Mouse (Mus musculus) erythroblast, embryonic 14.5 days (primary cell): ENCODE measurements around the gene Itgb8. TPM values are rescaled to one million over a fixed set of nuclear protein-coding genes. Genes with fewer than 3 reads are reported as not detected.

Source experiments
- H3K27me3 ChIP-seq: 2 replicates; pipeline ENCODE4 v1.6.1; 2012; ENCODE audit warnings: inconsistent platforms; ENCODE audit not compliant: control insufficient read depth
- H3K36me3 ChIP-seq: 2 replicates; pipeline ENCODE4 v1.6.1; 2012; ENCODE audit warnings: mild to moderate bottlenecking, inconsistent platforms; ENCODE audit not compliant: control insufficient read depth
- H3K4me1 ChIP-seq: 2 replicates; pipeline ENCODE4 v1.6.1; 2012; ENCODE audit warnings: inconsistent platforms; ENCODE audit not compliant: control insufficient read depth
- H3K4me3 ChIP-seq: replicated peaks from 2 replicates; pipeline ENCODE3; 2012; ENCODE audit warnings: moderate library complexity, mild to moderate bottlenecking, inconsistent platforms
- H3K9me3 ChIP-seq: 2 replicates; pipeline ENCODE4 v1.6.1; 2012; ENCODE audit warnings: low read length, inconsistent platforms, mixed read lengths; ENCODE audit not compliant: control insufficient read depth
- GATA1 ChIP-seq: IDR thresholded peaks from 2 replicates; pipeline ENCODE4 v1.6.1; 2012; ENCODE audit warnings: low read length, inconsistent platforms, mixed read lengths
- TAL1 ChIP-seq: IDR thresholded peaks from 3 replicates; pipeline ENCODE4 v1.6.1; 2012; ENCODE audit warnings: low read length, inconsistent platforms, mixed read lengths
- polyA plus RNA-seq: library from polyadenylated mRNA; stranded (reverse); fragments of >175 nt; gene quantifications from 2 replicates; pipeline ENCODE4 v1.2.3, GENCODE M21; 2012

Itgb8 gene
- polyA plus RNA-seq, 1 experiment = not detected

DNA sequence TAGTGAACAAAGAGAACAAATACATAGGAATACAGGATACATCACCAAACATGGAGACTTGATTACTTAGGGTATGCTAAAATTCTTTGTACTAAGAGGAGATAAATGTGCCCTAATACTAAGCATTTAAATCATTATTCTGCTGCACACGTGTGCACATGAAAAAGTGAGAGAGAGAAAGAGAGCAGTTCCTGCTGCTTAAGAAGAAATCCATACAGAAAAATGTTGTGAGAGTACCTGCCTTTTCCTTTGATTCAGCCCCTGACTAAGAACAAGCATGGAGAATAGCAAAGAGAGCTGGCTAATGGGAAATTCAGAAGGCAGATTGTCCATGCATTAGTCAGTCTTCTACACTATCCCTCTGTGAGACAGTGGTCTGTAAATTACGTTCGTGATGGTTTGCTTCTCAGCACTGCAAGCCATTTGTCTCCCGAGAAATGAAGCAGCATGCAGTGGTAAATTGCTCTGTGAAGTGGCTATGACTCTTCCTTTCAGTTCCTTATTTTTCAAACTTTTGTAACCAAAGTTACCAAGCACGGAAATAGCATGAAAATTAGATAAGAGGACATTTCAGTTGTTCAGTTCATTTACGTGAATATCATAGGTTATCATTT is 125.0 kb downstream of the Itgb8 start:
- Histone ChIP-seq H3K4me1 (no peaks in the 10 kb centered on the region), H3K27me3 (no peaks in the 10 kb centered on the region), H3K4me3 (no peak overlapping the region), H3K36me3 (no peaks in the 10 kb centered on the region), H3K9me3 (no peaks in the 10 kb centered on the region)
- TF ChIP-seq TAL1 = no peak
- no peak for TF ChIP-seq GATA1

DNA sequence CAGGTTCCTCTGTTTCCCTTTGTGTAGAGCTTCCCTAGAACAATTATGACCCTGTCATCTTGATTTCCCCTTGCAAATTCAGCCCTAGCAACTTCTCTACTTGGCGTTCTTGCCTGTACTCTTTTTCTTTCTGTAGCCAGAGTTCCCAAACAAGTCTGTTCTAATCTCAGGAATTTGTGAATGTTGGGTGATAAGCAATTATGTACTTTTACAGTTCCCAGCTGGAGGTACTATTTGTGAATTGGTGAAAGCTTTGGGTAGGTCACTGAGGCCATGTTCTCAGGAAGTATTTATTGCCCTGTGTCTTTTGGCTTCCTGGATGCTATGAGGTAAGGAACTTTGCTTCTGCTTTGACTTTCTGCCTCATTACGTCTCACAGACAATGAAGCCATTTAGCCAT is 128.5 kb downstream of the Itgb8 start:
- H3K9me3 ChIP-seq = no peaks in the 10 kb centered on the region
- H3K4me3 ChIP-seq = no peak overlapping the region
- no peaks in the 10 kb centered on the region for H3K27me3 ChIP-seq
- no peaks in the 10 kb centered on the region for H3K36me3 ChIP-seq
- TF ChIP-seq GATA1 (no peak), TAL1 (no peak)
- no peaks in the 10 kb centered on the region for H3K4me1 ChIP-seq

Other genes with a start within 250 kb of the Itgb8 start
- gene Macc1, start 75.5 kb upstream of the Itgb8 start, polyA plus RNA-seq = 0.01 TPM in 1 of 2 replicates, not detected in the other